Mouse (Mus musculus): ENCODE data around the gene Dedd2. TPM values are rescaled to one million over a fixed set of nuclear protein-coding genes. Genes with fewer than 3 reads are reported as not detected.

Dedd2 gene
- polyA plus RNA-seq, 1 experiment, result 12.7 TPM

GRCm38 (mm10) chr7:25181814-25182213 is 38.6 kb downstream of the Dedd2 start:
- no peak overlapping the region for H3K27ac ChIP-seq (ENCODE audit: insufficient read depth, low read depth, low read length)
- no peaks in the 10 kb centered on the region; the same call in 1 of the 2 replicates for H3K4me1 ChIP-seq (ENCODE audit: control insufficient read depth, insufficient read depth, low read length)
- H3K4me3 ChIP-seq (ENCODE audit: insufficient read depth, low read length), result peak overlapping the region; percentile 27
- TF ChIP-seq POLR2A (IDR thresholded peaks at IDR 0.05; ENCODE audit: borderline replicate concordance, low read depth, low read length) (no peak), CTCF (IDR thresholded peaks at IDR 0.05; ENCODE audit: low read depth, low read length) (no peak)

GRCm38 (mm10) chr7:25181331-25181790 is 39.1 kb downstream of the Dedd2 start:
- Histone ChIP-seq H3K27ac (ENCODE audit: insufficient read depth, low read depth, low read length) (no peak overlapping the region), H3K4me3 (ENCODE audit: insufficient read depth, low read length) (peak overlapping the region; percentile 27), H3K4me1 (ENCODE audit: control insufficient read depth, insufficient read depth, low read length) (no peaks in the 10 kb centered on the region; the same call in 1 of the 2 replicates)
- peak; percentile 88 for TF ChIP-seq CTCF (IDR thresholded peaks at IDR 0.05; ENCODE audit: low read depth, low read length)
- no peak for TF ChIP-seq POLR2A (IDR thresholded peaks at IDR 0.05; ENCODE audit: borderline replicate concordance, low read depth, low read length)

GRCm38 (mm10) chr7:25180512-25180911 is 39.9 kb downstream of the Dedd2 start:
- TF ChIP-seq CTCF (IDR thresholded peaks at IDR 0.05; ENCODE audit: low read depth, low read length) (no peak), POLR2A (IDR thresholded peaks at IDR 0.05; ENCODE audit: borderline replicate concordance, low read depth, low read length) (no peak)
- H3K4me1 ChIP-seq (ENCODE audit: control insufficient read depth, insufficient read depth, low read length), result no peaks in the 10 kb centered on the region; the same call in 1 of the 2 replicates
- no peak overlapping the region for H3K4me3 ChIP-seq (ENCODE audit: insufficient read depth, low read length)
- H3K27ac ChIP-seq (ENCODE audit: insufficient read depth, low read depth, low read length), result no peak overlapping the region

- Histone ChIP-seq H3K27ac (ENCODE audit: insufficient read depth, low read depth, low read length) (no peak within 1 kb of the TSS), H3K4me1 (ENCODE audit: control insufficient read depth, insufficient read depth, low read length) (no peaks in the 10 kb centered on the region; the same call in 1 of the 2 replicates), H3K4me3 (ENCODE audit: insufficient read depth, low read length) (peak within 1 kb of the TSS; percentile 35)
- TF ChIP-seq CTCF (IDR thresholded peaks at IDR 0.05; ENCODE audit: low read depth, low read length), result no peak
Observed at GRCm38 (mm10) chr7:25179606-25180161, 40.7 kb downstream of the Dedd2 start, which contains the start of gene Pou2f2. Gene Pou2f2, minus strand, starts transcription at chr7:25179726.

- Histone ChIP-seq H3K4me3 (ENCODE audit: insufficient read depth, low read length) (peak overlapping the region; percentile 35), H3K4me1 (ENCODE audit: control insufficient read depth, insufficient read depth, low read length) (no peaks in the 10 kb centered on the region; the same call in 1 of the 2 replicates), H3K27ac (ENCODE audit: insufficient read depth, low read depth, low read length) (no peak overlapping the region)
- TF ChIP-seq CTCF (IDR thresholded peaks at IDR 0.05; ENCODE audit: low read depth, low read length) (no peak), POLR2A (IDR thresholded peaks at IDR 0.05; ENCODE audit: borderline replicate concordance, low read depth, low read length) (no peak)
Observed at GRCm38 (mm10) chr7:25178787-25179605, 41.4 kb downstream of the Dedd2 start.

- TF ChIP-seq POLR2A (IDR thresholded peaks at IDR 0.05; ENCODE audit: borderline replicate concordance, low read depth, low read length) (no peak), CTCF (IDR thresholded peaks at IDR 0.05; ENCODE audit: low read depth, low read length) (no peak)
- H3K4me3 ChIP-seq (ENCODE audit: insufficient read depth, low read length), result 0 out of 2 replicates have a peak overlapping the region, but pooled peaks have one; percentile 35
- H3K27ac ChIP-seq (ENCODE audit: insufficient read depth, low read depth, low read length), result no peak overlapping the region
- H3K4me1 ChIP-seq (ENCODE audit: control insufficient read depth, insufficient read depth, low read length), result no peaks in the 10 kb centered on the region; the same call in 1 of the 2 replicates
Observed at GRCm38 (mm10) chr7:25178317-25178716, 42.1 kb downstream of the Dedd2 start.

GRCm38 (mm10) chr7:25174343-25174742 is 46.1 kb downstream of the Dedd2 start:
- Histone ChIP-seq H3K4me1 (ENCODE audit: control insufficient read depth, insufficient read depth, low read length) (no peaks in the 10 kb centered on the region), H3K27ac (ENCODE audit: insufficient read depth, low read depth, low read length) (no peak overlapping the region), H3K4me3 (ENCODE audit: insufficient read depth, low read length) (no peak overlapping the region)
- TF ChIP-seq CTCF (IDR thresholded peaks at IDR 0.05; ENCODE audit: low read depth, low read length) (no peak), POLR2A (IDR thresholded peaks at IDR 0.05; ENCODE audit: borderline replicate concordance, low read depth, low read length) (no peak)

GRCm38 (mm10) chr7:25172669-25173068 is 47.7 kb downstream of the Dedd2 start:
- H3K4me1 ChIP-seq (ENCODE audit: control insufficient read depth, insufficient read depth, low read length), result no peaks in the 10 kb centered on the region
- H3K4me3 ChIP-seq (ENCODE audit: insufficient read depth, low read length), result no peak overlapping the region
- TF ChIP-seq CTCF (IDR thresholded peaks at IDR 0.05; ENCODE audit: low read depth, low read length) (no peak), POLR2A (IDR thresholded peaks at IDR 0.05; ENCODE audit: borderline replicate concordance, low read depth, low read length) (no peak)
- H3K27ac ChIP-seq (ENCODE audit: insufficient read depth, low read depth, low read length), result no peak overlapping the region

GRCm38 (mm10) chr7:25170583-25170982 is 49.8 kb downstream of the Dedd2 start:
- TF ChIP-seq POLR2A (IDR thresholded peaks at IDR 0.05; ENCODE audit: borderline replicate concordance, low read depth, low read length), result no peak
- no peak for TF ChIP-seq CTCF (IDR thresholded peaks at IDR 0.05; ENCODE audit: low read depth, low read length)
- Histone ChIP-seq H3K27ac (ENCODE audit: insufficient read depth, low read depth, low read length) (no peak overlapping the region), H3K4me1 (ENCODE audit: control insufficient read depth, insufficient read depth, low read length) (no peaks in the 10 kb centered on the region), H3K4me3 (ENCODE audit: insufficient read depth, low read length) (no peak overlapping the region)

GRCm38 (mm10) chr7:25166106-25166505 is 54.3 kb downstream of the Dedd2 start:
- no peak for TF ChIP-seq CTCF (IDR thresholded peaks at IDR 0.05; ENCODE audit: low read depth, low read length)
- TF ChIP-seq POLR2A (IDR thresholded peaks at IDR 0.05; ENCODE audit: borderline replicate concordance, low read depth, low read length), result no peak
- no peaks in the 10 kb centered on the region for H3K4me1 ChIP-seq (ENCODE audit: control insufficient read depth, insufficient read depth, low read length)
- no peak overlapping the region for H3K4me3 ChIP-seq (ENCODE audit: insufficient read depth, low read length)
- H3K27ac ChIP-seq (ENCODE audit: insufficient read depth, low read depth, low read length), result no peak overlapping the region
